Mouse (Mus musculus): Measurements from ENCODE around the gene Brinp3. TPM values are rescaled to one million over a fixed set of nuclear protein-coding genes. Genes with fewer than 3 reads are reported as not detected.
"Not testable (repeated sequence)": the region's sequence is repeated elsewhere in the genome, so short reads cannot be mapped to it uniquely, and the experiment has no call there.

The Brinp3 gene
- total and polyA plus RNA-seq, 2 experiments from 2014 or later: 0.10 TPM; not detected in 1

DNA sequence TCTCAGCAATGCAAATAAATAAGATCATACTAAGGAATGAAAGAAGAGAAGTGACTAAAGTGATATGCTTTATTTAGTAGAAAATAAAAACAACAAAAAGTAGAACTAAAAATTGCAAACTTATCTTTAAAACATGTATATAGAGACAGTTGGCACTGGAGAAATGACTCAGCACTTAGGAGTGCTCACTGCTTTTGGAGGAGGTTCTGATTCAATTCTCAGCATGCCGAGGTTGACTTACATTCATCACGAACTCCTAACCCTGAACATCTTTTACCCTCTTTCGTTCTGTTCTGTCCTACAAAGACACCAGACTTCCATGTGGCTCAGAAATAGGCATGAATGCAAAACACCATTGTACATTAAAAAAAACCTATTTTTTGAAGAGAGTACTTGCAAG lies 225.0 kb downstream of the Brinp3 start:
- Histone ChIP-seq H3K27me3 (ENCODE audit: control insufficient read depth, insufficient read depth, low read length) (no peaks in the 10 kb centered on the region), H3K27ac (ENCODE audit: low read depth) (no peak overlapping the region), H3K4me1 (ENCODE audit: control insufficient read depth, insufficient read depth) (no peaks in the 10 kb centered on the region), H3K4me2 (ENCODE audit: low read depth, low read length) (no peak overlapping the region), H3K4me3 (ENCODE audit: low read depth, low read length) (no peak overlapping the region), H3K36me3 (replicated peaks; ENCODE audit: control insufficient read depth, insufficient read depth, low read length) (no peaks in the 10 kb centered on the region), H3K9ac (replicated peaks; ENCODE audit: low read depth, low read length) (no peak overlapping the region), H3K9me3 (replicated peaks; ENCODE audit: control insufficient read depth, low read length) (no peaks in the 10 kb centered on the region)
- DNase-seq (ENCODE audit: low spot score) (no peak), ATAC-seq (ENCODE audit: insufficient read depth, low read depth) (no peak)
- 63% methylated on average over 3 of the region's 3 CpGs for WGBS
- TF ChIP-seq CTCF (IDR thresholded peaks at IDR 0.05; ENCODE audit: low read depth): no peak

DNA sequence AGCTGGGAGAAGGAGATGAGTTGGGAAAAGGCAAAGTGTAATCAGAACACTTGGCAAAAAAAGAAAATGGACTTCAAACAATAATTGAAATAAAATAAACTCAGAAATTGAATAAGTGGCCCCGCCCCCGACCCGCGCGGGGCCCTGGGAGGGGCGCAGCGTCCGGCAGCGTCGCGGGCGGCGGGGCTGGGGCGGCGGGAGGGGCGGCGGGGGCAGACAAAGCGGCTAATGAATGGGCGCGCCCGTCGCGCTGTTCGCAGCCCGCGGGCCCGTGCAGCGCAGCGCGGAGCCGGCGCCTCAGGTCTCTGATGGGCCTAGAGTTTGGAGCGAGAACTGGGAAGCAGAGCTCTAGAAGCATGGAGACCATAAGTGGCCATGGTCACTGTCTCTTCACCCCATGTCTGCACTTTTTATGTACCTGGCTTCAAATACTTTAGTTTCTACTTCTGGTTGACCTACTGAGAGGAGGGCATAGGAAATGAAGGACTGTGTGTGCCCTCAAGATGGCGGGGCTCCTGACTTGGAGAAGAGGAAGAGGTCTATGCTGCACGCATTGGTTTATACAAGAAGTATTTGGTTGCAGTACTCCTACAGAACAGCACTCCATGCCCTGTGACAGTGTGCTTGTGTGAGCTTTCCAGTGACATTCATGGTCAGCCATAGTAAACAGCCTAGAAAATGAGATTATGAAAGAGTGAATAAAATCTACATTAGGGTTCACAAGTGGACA lies 230.4 kb downstream of the Brinp3 start:
- H3K9ac ChIP-seq (replicated peaks; ENCODE audit: low read depth, low read length); ATAC-seq (ENCODE audit: insufficient read depth, low read depth); H3K27me3 ChIP-seq (ENCODE audit: control insufficient read depth, insufficient read depth, low read length); H3K9me3 ChIP-seq (replicated peaks; ENCODE audit: control insufficient read depth, low read length); H3K4me1 ChIP-seq (ENCODE audit: control insufficient read depth, insufficient read depth); H3K36me3 ChIP-seq (replicated peaks; ENCODE audit: control insufficient read depth, insufficient read depth, low read length); H3K27ac ChIP-seq (ENCODE audit: low read depth); DNase-seq (ENCODE audit: low spot score): not testable (repeated sequence)
- Histone ChIP-seq H3K4me2 (ENCODE audit: low read depth, low read length) (peak overlapping the region; percentile 67), H3K4me3 (ENCODE audit: low read depth, low read length) (peak overlapping the region; percentile 35)
- WGBS: under 1% methylated on average over 31 of the region's 35 CpGs

DNA sequence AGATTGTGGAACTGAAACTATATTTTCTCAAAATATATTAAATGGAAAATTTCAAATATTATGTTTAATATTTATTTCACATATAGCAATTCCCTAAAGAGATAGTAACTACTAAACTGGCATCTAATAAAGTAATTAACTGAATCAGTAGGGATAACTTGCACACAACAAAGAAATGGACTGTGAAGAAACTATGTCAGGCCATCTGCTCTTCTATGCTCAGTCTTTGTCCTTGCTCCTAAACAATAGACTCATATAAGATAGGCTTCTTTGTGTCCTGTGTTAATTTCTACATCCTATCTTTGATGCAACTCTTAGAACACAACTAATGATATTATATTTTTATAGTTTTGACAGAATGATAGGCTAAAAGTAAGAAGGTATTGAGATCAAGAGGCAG lies 256.5 kb downstream of the Brinp3 start:
- H3K4me2 ChIP-seq (ENCODE audit: low read depth, low read length): no peak overlapping the region
- TF ChIP-seq EP300 (IDR thresholded peaks at IDR 0.05; ENCODE audit: low read depth) (no peak), CTCF (IDR thresholded peaks at IDR 0.05; ENCODE audit: low read depth) (no peak)

DNA sequence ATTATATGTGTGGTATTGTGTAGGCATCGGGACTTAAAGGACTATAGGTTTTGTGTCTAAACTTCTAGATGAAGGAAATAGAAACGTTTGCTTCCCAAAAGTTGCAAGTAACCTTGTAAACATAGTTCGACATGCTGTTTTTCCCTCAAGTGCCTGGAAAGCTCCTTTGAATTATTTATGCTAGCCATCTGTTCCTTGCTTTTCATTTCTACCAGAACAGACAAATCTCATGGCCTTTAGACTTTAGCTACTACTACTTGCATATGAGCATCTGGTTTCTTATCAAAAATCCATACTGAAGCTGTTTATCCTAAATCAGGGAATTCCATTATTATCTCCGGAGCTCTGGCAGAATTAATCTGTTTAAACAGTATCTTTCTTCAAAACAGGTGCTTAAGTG lies 288.7 kb downstream of the Brinp3 start:
- no peaks in the 10 kb centered on the region for H3K9me3 ChIP-seq (replicated peaks; ENCODE audit: control insufficient read depth, low read length)
- H3K4me2 ChIP-seq (ENCODE audit: low read depth, low read length): no peak overlapping the region
- no peak overlapping the region for H3K9ac ChIP-seq (replicated peaks; ENCODE audit: low read depth, low read length)
- no peaks in the 10 kb centered on the region for H3K4me1 ChIP-seq (ENCODE audit: control insufficient read depth, insufficient read depth)
- no peaks in the 10 kb centered on the region for H3K36me3 ChIP-seq (replicated peaks; ENCODE audit: control insufficient read depth, insufficient read depth, low read length)
- no peak overlapping the region for H3K4me3 ChIP-seq (ENCODE audit: low read depth, low read length)
- TF ChIP-seq CTCF (IDR thresholded peaks at IDR 0.05; ENCODE audit: low read depth) (no peak), EP300 (IDR thresholded peaks at IDR 0.05; ENCODE audit: low read depth) (no peak)
- no peak for DNase-seq (ENCODE audit: low spot score)
- WGBS: 58% methylated on average over 4 of the region's 4 CpGs
- no peaks in the 10 kb centered on the region for H3K27me3 ChIP-seq (ENCODE audit: control insufficient read depth, insufficient read depth, low read length)
- no peak overlapping the region for H3K27ac ChIP-seq (ENCODE audit: low read depth)
- ATAC-seq (ENCODE audit: insufficient read depth, low read depth): no peak

More for the DNA sequence above, 256.5 kb downstream of the Brinp3 start:
- H3K36me3 ChIP-seq (replicated peaks; ENCODE audit: control insufficient read depth, insufficient read depth, low read length): no peaks in the 10 kb centered on the region
- DNase-seq (ENCODE audit: low spot score) (no peak), ATAC-seq (ENCODE audit: insufficient read depth, low read depth) (no peak)
- no peaks in the 10 kb centered on the region for H3K9me3 ChIP-seq (replicated peaks; ENCODE audit: control insufficient read depth, low read length)
- H3K9ac ChIP-seq (replicated peaks; ENCODE audit: low read depth, low read length): no peak overlapping the region
- H3K27me3 ChIP-seq (ENCODE audit: control insufficient read depth, insufficient read depth, low read length): no peaks in the 10 kb centered on the region
- no peak overlapping the region for H3K4me3 ChIP-seq (ENCODE audit: low read depth, low read length)
- no peak overlapping the region for H3K27ac ChIP-seq (ENCODE audit: low read depth)
- no peaks in the 10 kb centered on the region for H3K4me1 ChIP-seq (ENCODE audit: control insufficient read depth, insufficient read depth)

DNA sequence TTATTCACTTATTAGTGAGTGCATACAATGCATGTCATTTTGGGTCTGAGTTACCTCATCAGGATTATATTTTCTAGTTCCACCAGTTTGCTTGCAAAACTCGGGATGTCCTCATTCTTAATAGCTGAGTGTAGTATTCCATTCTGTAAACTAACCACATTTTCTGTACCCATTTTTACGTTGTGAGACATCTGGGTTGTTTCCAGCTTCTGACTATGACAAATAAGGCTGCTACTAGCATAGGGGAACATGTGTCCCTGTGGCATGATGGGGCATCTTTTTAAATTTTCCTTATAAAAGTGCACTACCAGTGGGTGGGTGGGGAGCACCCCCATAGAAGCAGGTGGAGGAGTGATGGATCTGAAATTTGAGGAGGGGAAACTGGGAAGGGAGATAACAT lies 292.7 kb downstream of the Brinp3 start:
- Histone ChIP-seq H3K36me3 (replicated peaks; ENCODE audit: control insufficient read depth, insufficient read depth, low read length) (no peaks in the 10 kb centered on the region), H3K27ac (ENCODE audit: low read depth) (no peak overlapping the region), H3K9me3 (replicated peaks; ENCODE audit: control insufficient read depth, low read length) (no peaks in the 10 kb centered on the region), H3K9ac (replicated peaks; ENCODE audit: low read depth, low read length) (no peak overlapping the region), H3K27me3 (ENCODE audit: control insufficient read depth, insufficient read depth, low read length) (no peaks in the 10 kb centered on the region), H3K4me2 (ENCODE audit: low read depth, low read length) (no peak overlapping the region), H3K4me1 (ENCODE audit: control insufficient read depth, insufficient read depth) (no peaks in the 10 kb centered on the region), H3K4me3 (ENCODE audit: low read depth, low read length) (no peak overlapping the region)
- no peak for DNase-seq (ENCODE audit: low spot score)
- no peak for ATAC-seq (ENCODE audit: insufficient read depth, low read depth)
- 56% methylated on average over 2 of the region's 2 CpGs for WGBS
- TF ChIP-seq CTCF (IDR thresholded peaks at IDR 0.05; ENCODE audit: low read depth): no peak
- no peak for TF ChIP-seq EP300 (IDR thresholded peaks at IDR 0.05; ENCODE audit: low read depth)

DNA sequence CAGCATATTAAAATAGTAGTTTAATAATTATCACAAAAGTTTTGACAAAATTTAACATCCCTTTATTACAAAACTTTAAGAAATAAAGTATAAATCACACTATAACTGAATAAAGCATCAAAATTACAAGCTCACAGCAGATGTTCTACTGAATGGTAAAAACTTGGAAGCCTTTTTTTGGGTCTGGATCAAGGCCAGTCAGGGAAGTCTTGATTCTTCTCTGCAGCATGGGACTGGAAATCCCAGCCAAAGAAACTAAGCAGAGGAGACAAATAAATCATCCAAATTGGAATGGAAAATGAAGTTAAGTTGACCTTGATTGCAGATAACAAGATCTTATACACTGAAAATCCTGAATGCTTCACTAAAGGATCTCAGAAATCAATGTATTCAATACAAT lies 298.3 kb downstream of the Brinp3 start:
- Histone ChIP-seq H3K4me3 (ENCODE audit: low read depth, low read length) (no peak overlapping the region), H3K27ac (ENCODE audit: low read depth) (no peak overlapping the region), H3K27me3 (ENCODE audit: control insufficient read depth, insufficient read depth, low read length) (no peaks in the 10 kb centered on the region), H3K4me2 (ENCODE audit: low read depth, low read length) (no peak overlapping the region), H3K9ac (replicated peaks; ENCODE audit: low read depth, low read length) (no peak overlapping the region), H3K36me3 (replicated peaks; ENCODE audit: control insufficient read depth, insufficient read depth, low read length) (no peaks in the 10 kb centered on the region), H3K4me1 (ENCODE audit: control insufficient read depth, insufficient read depth) (no peaks in the 10 kb centered on the region), H3K9me3 (replicated peaks; ENCODE audit: control insufficient read depth, low read length) (no peaks in the 10 kb centered on the region)
- TF ChIP-seq EP300 (IDR thresholded peaks at IDR 0.05; ENCODE audit: low read depth) (no peak), CTCF (IDR thresholded peaks at IDR 0.05; ENCODE audit: low read depth) (no peak)
- no peak for DNase-seq (ENCODE audit: low spot score)
- no peak for ATAC-seq (ENCODE audit: insufficient read depth, low read depth)

Data from heart, postnatal 0 days (tissue).